Mouse (Mus musculus) layer of hippocampus, postnatal 10 days (tissue): ENCODE data around the gene Cks1brt. TPM values are rescaled to one million over a fixed set of nuclear protein-coding genes. Genes with fewer than 3 reads are reported as not detected.
"Not testable (repeated sequence)": the region's sequence is repeated elsewhere in the genome, so short reads cannot be mapped to it uniquely, and the experiment has no call there.

Experiments
- DNase-seq, 2 experiments: peaks; one replicate each; pipeline ENCODE4 v3.0.0; 2021; ENCODE audit warnings: low spot score in 2 of 2
- long read RNA-seq: library from polyadenylated mRNA; stranded (forward); transcript quantifications from one replicate; pipeline ENCODE4 v2.0.0, GENCODE M21; 2023
- microRNA-seq, 2 experiments: library from miRNA; unstranded; fragments of <30 nt; microRNA quantifications; one replicate each; pipeline ENCODE4 v1.2.0; 2021
- total RNA-seq, 2 experiments: library from RNA; stranded (reverse); gene quantifications; 2 replicates each; pipeline ENCODE4 v1.2.3; 2021

The Cks1brt gene
- total RNA-seq, result not detected
- long read RNA-seq, result 0 reads

GRCm38 (mm10) chr8:85151624-85152023, at the start of gene Cks1brt:
Gene Cks1brt (plus strand): TSS chr8:85151924.
- DNase-seq, result no peak

- no peak for DNase-seq
These were observed 38.5 kb upstream of the Cks1brt start for GRCm38 (mm10) chr8:85113241-85113640.

DNA sequence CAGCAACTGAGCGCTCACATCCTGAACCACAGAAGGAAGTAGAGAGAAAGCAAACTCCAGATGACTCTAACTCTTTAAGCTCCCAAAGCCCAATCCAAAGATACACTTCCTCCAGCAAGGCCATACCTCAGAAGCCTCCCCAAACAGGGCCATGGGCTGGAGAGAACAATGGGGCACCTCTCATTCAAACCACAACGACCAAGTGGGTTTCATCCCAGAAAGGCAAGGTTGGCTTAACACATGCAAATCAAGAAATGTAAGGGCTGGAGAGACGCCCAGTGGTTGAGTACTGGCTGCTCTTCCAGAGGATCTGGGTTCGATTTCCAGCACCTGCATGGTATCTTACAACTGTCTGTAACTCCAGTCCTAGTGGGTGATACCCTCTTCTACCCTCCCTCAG, 36.2 kb upstream of the Cks1brt start:
- no peak for DNase-seq

DNA sequence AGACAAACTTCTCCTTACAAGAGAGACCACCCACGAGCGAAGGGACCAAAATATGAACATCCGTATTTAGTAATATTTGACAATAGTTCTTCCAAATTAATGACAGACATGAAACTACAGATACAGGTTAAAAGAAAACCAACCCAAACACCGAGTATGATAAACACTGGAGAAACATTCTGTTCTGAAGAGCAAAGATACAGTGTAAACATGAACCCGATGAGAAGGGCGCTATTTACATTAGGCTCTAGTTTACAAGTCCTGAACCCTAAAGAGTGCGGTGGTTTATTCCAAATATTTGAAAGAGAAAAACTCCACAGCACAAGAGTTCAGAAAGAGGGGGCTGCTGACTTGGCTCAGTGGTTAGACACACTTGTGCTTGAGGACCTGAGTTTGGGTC, 34.7 kb upstream of the Cks1brt start:
- DNase-seq, result no peak

DNA sequence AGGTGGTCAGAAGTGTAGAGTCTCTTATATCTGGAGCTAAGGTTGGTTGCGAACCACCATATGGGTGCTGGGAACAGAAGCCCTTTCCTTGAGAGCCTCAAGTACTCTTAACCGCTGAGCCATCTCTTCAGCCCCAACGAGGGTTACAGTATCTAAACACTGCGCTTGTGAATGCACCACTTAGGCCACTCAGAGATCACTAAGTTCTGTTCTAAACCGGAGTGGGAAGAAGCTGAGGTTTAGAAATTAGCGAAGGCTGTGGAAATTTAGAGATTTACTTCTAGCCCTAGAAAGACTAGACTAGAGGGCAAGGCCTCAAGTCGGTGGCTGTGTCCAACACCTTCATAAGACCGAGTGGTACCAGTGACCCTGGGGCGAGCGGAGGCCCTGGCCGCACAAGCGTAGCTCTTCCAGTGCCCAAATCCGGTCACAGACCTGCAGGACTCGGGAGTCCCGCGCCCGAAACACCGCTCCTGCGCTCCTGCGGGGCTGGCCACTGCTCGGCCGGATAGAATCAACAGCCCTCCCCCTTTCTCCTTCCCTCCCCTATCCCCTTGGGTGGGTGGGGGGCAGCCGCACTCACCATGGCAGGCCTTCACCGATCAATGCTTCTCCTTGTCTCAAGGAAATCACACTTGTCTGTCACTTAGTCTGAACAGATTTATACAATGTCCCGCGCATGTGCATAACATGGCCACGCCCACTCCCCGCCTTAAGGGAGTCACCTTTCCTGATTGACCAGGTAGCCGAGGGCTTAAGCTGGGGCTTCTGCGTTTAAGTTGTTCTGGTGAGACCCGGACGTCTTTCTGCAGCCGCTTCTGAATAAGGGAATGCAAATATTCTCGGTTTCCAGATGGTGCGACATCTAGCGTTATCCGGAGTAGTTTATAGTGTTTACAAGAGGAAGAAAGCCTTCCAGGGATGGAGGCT, 32.4 kb upstream of the Cks1brt start:
- DNase-seq, result peak; percentile 64 to 78

DNA sequence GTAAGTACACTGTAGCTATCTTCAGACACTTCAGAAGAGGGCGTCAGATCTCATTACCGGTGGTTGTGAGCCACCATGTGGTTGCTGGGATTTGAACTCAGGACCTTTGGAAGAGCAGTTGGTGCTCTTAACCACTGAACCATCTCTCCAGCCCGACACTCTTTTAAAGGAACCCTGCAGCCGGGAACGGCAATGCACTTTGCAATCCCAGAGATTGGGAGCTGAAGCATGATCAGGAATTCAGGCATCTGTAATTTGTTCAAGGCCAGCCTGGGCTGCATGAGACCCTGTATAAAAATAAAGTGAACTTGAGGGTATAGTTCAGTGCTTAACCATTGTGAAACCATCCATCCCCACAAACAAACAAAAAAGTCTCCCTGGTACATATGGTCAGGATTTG, 31.5 kb upstream of the Cks1brt start:
- not testable (repeated sequence) for DNase-seq

GRCm38 (mm10) chr8:85122995-85123394, 28.7 kb upstream of the Cks1brt start, which contains the start of gene Zfp791:
Gene Zfp791 (minus strand): TSS chr8:85123095.
- no peak for DNase-seq

- no peak for DNase-seq
These were observed 28.0 kb upstream of the Cks1brt start for GRCm38 (mm10) chr8:85123691-85124090.

DNA sequence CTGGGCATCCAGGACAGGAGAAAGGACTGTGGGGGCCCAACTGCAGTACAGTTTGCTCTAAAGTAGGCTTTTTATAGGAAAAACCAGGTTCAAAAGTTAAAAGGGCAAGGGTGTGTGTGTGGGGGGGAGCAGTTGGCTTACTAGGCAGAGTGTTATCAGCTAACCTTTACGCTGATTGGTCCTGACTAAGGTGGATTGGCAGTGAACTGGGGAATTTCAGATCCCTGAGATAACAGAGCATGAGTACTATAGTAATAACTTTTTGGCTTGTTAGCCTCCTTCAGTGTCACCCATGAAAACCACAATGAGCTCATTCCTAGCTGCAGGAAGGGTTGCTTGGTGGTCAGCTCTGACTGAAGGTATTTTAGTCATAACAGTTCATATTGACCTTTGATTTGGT, 19.4 kb upstream of the Cks1brt start:
- no peak for DNase-seq

DNA sequence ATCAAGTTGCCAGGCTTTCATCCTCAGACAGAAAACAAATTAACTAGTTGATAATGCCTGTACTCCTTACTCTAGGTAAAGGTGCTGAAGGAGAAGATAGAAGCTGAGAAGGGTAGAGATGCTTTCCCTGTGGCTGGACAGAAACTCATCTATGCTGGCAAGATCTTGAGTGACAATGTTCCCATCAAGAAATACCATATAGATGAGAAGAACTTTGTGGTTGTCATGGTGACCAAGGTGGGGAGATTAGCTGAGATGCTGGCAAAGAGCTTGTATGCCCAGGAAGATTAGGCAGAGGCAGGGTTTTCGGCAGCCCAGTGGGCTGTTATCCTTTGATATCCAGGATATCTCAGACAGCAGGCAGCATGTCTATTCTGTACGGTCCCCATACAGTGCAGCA, 16.0 kb upstream of the Cks1brt start:
- not testable (repeated sequence) for DNase-seq

- DNase-seq, result no peak
These were observed 9.2 kb upstream of the Cks1brt start for GRCm38 (mm10) chr8:85142516-85142915.

DNA sequence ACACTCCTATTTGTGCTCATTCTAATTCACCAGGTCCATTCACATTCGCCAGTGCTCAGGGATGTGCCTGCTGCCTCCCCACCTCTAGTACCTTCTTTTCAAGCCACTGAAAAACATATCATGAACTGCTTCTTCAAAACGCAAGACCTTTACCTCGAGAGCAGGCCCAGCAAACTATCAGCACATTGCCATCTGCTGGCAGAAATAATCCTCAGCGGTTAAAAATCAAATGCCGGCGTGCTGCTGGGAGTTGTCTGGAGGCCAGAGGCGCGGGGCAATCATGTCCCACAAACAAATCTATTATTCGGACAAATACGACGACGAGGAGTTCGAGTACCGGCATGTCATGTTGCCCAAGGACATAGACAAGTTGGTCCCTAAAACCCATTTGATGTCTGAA, 19.6 kb downstream of the Cks1brt start:
- DNase-seq, result peak; percentile 54 to 61

GRCm38 (mm10) chr8:85175892-85176291, 24.2 kb downstream of the Cks1brt start:
- no peak for DNase-seq

DNA sequence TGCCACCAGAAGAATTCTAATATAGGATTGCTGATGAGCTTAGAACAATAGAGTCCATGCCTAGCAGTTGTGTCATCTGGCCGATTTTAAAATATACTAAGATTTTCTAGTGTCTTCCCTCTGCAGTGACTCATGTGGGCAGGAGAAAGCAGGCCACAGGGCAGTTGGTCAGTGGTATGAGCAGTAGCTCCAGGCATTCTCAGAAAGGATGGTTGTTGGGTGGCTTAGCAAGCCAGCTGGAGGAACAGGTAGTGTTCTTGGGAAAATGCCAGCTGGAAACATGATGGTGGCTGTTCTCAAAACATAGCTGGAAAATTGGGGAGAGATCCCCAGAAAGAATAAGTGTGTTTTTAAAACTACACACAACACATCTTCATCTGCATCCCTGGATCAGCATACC, 40.6 kb downstream of the Cks1brt start:
- no peak for DNase-seq

DNA sequence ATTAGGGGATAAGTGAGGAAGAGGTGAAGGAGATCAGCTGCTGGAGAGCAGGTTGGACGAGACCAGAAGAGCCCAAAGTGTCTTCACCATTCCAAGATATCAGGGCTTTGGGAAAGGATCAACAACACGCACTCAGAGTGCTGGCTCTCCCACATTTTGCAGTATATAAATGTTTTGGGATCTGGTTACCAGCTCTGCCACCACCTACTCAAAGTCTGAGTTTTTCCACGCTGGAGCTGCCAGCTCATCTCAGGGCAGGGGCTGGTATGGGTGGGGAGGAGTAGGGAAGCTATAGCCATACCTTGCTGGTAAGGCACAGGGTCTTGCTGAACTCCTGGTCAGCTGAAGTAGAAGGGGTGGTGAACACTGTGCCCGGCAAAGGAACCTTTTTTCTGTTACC, 68.5 kb downstream of the Cks1brt start:
- DNase-seq, result no peak

- no peak for DNase-seq
These were observed 69.3 kb downstream of the Cks1brt start for GRCm38 (mm10) chr8:85220992-85221391.

Small RNAs within 50 kb of the gene (microRNA-seq; reads per million reads assigned to microRNA genes)
- 0.39 to 0.45 reads per million in 2 experiments for gene Gm23388

Other genes starting within 250 kb of the Cks1brt start
- gene Klf1, start 250.0 kb upstream of the Cks1brt start, total RNA-seq, result not detected
- gene Dnase2a, start 243.4 kb upstream of the Cks1brt start, total RNA-seq, result 1 to 10 TPM; 4.2 to 5.2 TPM
- 100 to 1,000 TPM; 162 to 169 TPM for gene Mast1, start 214.6 kb upstream of the Cks1brt start, total RNA-seq
- 1 to 10 TPM; 3.1 to 3.6 TPM for gene Rtbdn, start 204.9 kb upstream of the Cks1brt start, total RNA-seq
- gene Gm49661, start 182.5 kb upstream of the Cks1brt start, total RNA-seq, result not detected
- 100 to 1,000 TPM; 492 to 505 TPM for gene Prdx2, start 182.3 kb upstream of the Cks1brt start, total RNA-seq
- 10 to 100 TPM; 36.8 to 44.3 TPM for gene Rnaseh2a, start 182.2 kb upstream of the Cks1brt start, total RNA-seq
- 10 to 100 TPM; 33.7 to 34.2 TPM for gene Junb, start 173.2 kb upstream of the Cks1brt start, total RNA-seq
- gene Hook2, start 161.3 kb upstream of the Cks1brt start, total RNA-seq, result 10 to 100 TPM; 14.5 to 15.1 TPM
- not detected for gene Best2, start 137.4 kb upstream of the Cks1brt start, total RNA-seq
- gene Asna1, start 126.6 kb upstream of the Cks1brt start, total RNA-seq, result 100 to 1,000 TPM; 110 to 119 TPM
- 100 to 1,000 TPM; 151 to 155 TPM for gene Trir, start 125.1 kb upstream of the Cks1brt start, total RNA-seq
- gene Tnpo2, start 115.0 kb upstream of the Cks1brt start, total RNA-seq, result 100 to 1,000 TPM; 125 to 160 TPM
- 10 to 100 TPM; 55.4 to 64.6 TPM for gene Fbxw9, start 91.9 kb upstream of the Cks1brt start, total RNA-seq
- gene Gm5741, start 83.9 kb upstream of the Cks1brt start, total RNA-seq, result not detected
- gene Dhps, start 80.2 kb upstream of the Cks1brt start, total RNA-seq, result 10 to 100 TPM; 59.9 to 72.1 TPM
- 10 to 100 TPM; 60.8 to 61.8 TPM for gene Wdr83os, start 71.2 kb upstream of the Cks1brt start, total RNA-seq
- 10 to 100 TPM; 26.5 to 30.8 TPM for gene Wdr83, start 70.6 kb upstream of the Cks1brt start, total RNA-seq
- 10 to 100 TPM; 32.7 to 40.1 TPM for gene Man2b1, start 68.7 kb upstream of the Cks1brt start, total RNA-seq
- gene Zfp791, start 28.8 kb upstream of the Cks1brt start, total RNA-seq, result 1 to 10 TPM; 5.1 to 5.3 TPM
- not detected for gene Olfr371, start 74.1 kb downstream of the Cks1brt start, total RNA-seq
- 10 to 100 TPM; 43.4 to 43.6 TPM for gene Orc6, start 147.7 kb downstream of the Cks1brt start, total RNA-seq
- gene Vps35, start 147.9 kb downstream of the Cks1brt start, total RNA-seq, result 100 to 1,000 TPM; 145 to 148 TPM
- gene Mylk3, start 234.4 kb downstream of the Cks1brt start, total RNA-seq, result under 1 TPM; 0.36 to 0.39 TPM